ENCODE assay signal across 10 mouse cellular contexts in genomic region chr10:79933861-79934260, GRCm38 (mm10). TPM values are rescaled to one million over a fixed set of nuclear protein-coding genes. Genes with fewer than 3 reads are reported as not detected.
DNase-seq lines count a peak whose midpoint lies in the region; ATAC-seq and TF ChIP-seq lines count a peak whose summit lies in the region.
"Had no signal": no experiment of that assay in that cellular context is flagged by ENCODE, and none has a peak within 500 bp of the region (broad histone marks: within the 10 kb centered on the region; RNA-seq: fewer than 3 reads in every experiment).

No protein-coding gene starts in this region.

- DNase-seq in heart, adult 9 months (ENCODE audit: low spot score in 2 of 2), result no peak
- DNase-seq in hindbrain, embryonic 14.5 days (ENCODE audit: low spot score), result no peak
- no peak for DNase-seq in spleen, postnatal 14 days (ENCODE audit: low spot score in 2 of 2)
- no peak for DNase-seq in layer of hippocampus, postnatal 10 days (ENCODE audit: low spot score in 2 of 2)

- H3K4me2 ChIP-seq in heart, embryonic 14.5 days (ENCODE audit: low read length), result 0 out of 2 replicates have a peak overlapping the region, but pooled peaks have one; percentile 18
- no peak overlapping the region for H3K4me2 ChIP-seq in midbrain, embryonic 12.5 days (replicated peaks)
- H3K4me2 ChIP-seq in midbrain, embryonic 13.5 days (replicated peaks), result no peak overlapping the region
- H3K4me2 ChIP-seq in hindbrain, embryonic 14.5 days (replicated peaks), result no peak overlapping the region

- H3K27me3 ChIP-seq in heart, embryonic 14.5 days (ENCODE audit: control insufficient read depth, insufficient read depth, low read length), result no peaks in the 10 kb centered on the region
- H3K27me3 ChIP-seq in midbrain, embryonic 12.5 days, result no peaks in the 10 kb centered on the region
- H3K27me3 ChIP-seq in midbrain, embryonic 13.5 days, result no peaks in the 10 kb centered on the region
- H3K27me3 ChIP-seq in hindbrain, embryonic 14.5 days (ENCODE audit: control insufficient read depth, insufficient read depth, low read length), result no peaks in the 10 kb centered on the region

- H3K9ac ChIP-seq in heart, embryonic 14.5 days (ENCODE audit: low read length), result no peak overlapping the region
- H3K9ac ChIP-seq in midbrain, embryonic 12.5 days (replicated peaks), result no peak overlapping the region
- no peak overlapping the region for H3K9ac ChIP-seq in midbrain, embryonic 13.5 days (replicated peaks)
- H3K9ac ChIP-seq in hindbrain, embryonic 14.5 days, result no peak overlapping the region

- ATAC-seq in heart, embryonic 14.5 days (ENCODE audit: insufficient number of reproducible peaks, insufficient read depth, low FRiP score, low read depth), result no peak
- ATAC-seq in midbrain, embryonic 12.5 days (ENCODE audit: low FRiP score, low read depth), result no peak
- no peak for ATAC-seq in midbrain, embryonic 13.5 days
- ATAC-seq in hindbrain, embryonic 14.5 days (ENCODE audit: low FRiP score), result no peak

- H3K4me1 ChIP-seq in heart, embryonic 14.5 days (ENCODE audit: control insufficient read depth in 2 of 2, insufficient read depth in 2 of 2, low read length in 2 of 2), result peaks cover 41 to 69% of the 10 kb centered on the region in 2 experiments
- H3K4me1 ChIP-seq in midbrain, embryonic 12.5 days, result peaks cover 49% of the 10 kb centered on the region
- H3K4me1 ChIP-seq in midbrain, embryonic 13.5 days (replicated peaks), result peaks cover 68% of the 10 kb centered on the region
- peaks cover 36% of the 10 kb centered on the region for H3K4me1 ChIP-seq in hindbrain, embryonic 14.5 days (replicated peaks; ENCODE audit: control insufficient read depth, insufficient read depth, low read length)
- H3K4me1 ChIP-seq in olfactory bulb, adult 2 months (ENCODE audit: control insufficient read depth, insufficient read depth, low read length), result peaks cover 62% of the 10 kb centered on the region

- H3K4me3 ChIP-seq in heart, embryonic 14.5 days (ENCODE audit: control insufficient read depth in 1 of 2, insufficient read depth in 1 of 2, low read depth in 1 of 2, low read length in 2 of 2), result no peak overlapping the region
- no peak overlapping the region for H3K4me3 ChIP-seq in midbrain, embryonic 12.5 days
- H3K4me3 ChIP-seq in midbrain, embryonic 13.5 days (replicated peaks), result no peak overlapping the region
- H3K4me3 ChIP-seq in hindbrain, embryonic 14.5 days (replicated peaks; ENCODE audit: low read length), result no peak overlapping the region
- H3K4me3 ChIP-seq in olfactory bulb, adult 2 months (ENCODE audit: insufficient read depth, low read depth, low read length), result no peak overlapping the region

- peaks cover 41% of the 10 kb centered on the region for H3K36me3 ChIP-seq in heart, embryonic 14.5 days (ENCODE audit: control insufficient read depth, insufficient read depth, low read length)
- H3K36me3 ChIP-seq in midbrain, embryonic 12.5 days, result peaks cover 38% of the 10 kb centered on the region
- peaks cover 57% of the 10 kb centered on the region for H3K36me3 ChIP-seq in midbrain, embryonic 13.5 days
- H3K36me3 ChIP-seq in hindbrain, embryonic 14.5 days (replicated peaks; ENCODE audit: control insufficient read depth, insufficient read depth), result peaks cover 27% of the 10 kb centered on the region

- TF ChIP-seq POLR2A in olfactory bulb, adult 2 months (IDR thresholded peaks at IDR 0.05; ENCODE audit: insufficient read depth, low read depth, low read length), result no peak

- no peak for TF ChIP-seq CTCF in olfactory bulb, adult 2 months (IDR thresholded peaks at IDR 0.05; ENCODE audit: insufficient read depth, low read depth, low read length)

- WGBS in heart, embryonic 14.5 days, result 77% methylated on average over 6 of the region's 6 CpGs
- WGBS in midbrain, embryonic 12.5 days, result 37% methylated on average over 6 of the region's 6 CpGs
- WGBS in midbrain, embryonic 13.5 days, result 29% methylated on average over 6 of the region's 6 CpGs
- 24% methylated on average over 6 of the region's 6 CpGs for WGBS in hindbrain, embryonic 14.5 days
- 46% methylated on average over 6 of the region's 6 CpGs for WGBS in olfactory bulb, adult 2 months

- 0 out of 4 replicates have a peak overlapping the region, but pooled peaks of 1 of the 2 experiments have one; percentile 1 for H3K27ac ChIP-seq in heart, embryonic 14.5 days (replicated peaks in 1 of 2; ENCODE audit: control insufficient read depth in 1 of 2, insufficient read depth in 1 of 2, low read depth in 2 of 2, low read length in 2 of 2)
- H3K27ac ChIP-seq in midbrain, embryonic 12.5 days (replicated peaks), result peak overlapping the region; percentile 43
- no peak overlapping the region; the same call in 1 of the 2 replicates for H3K27ac ChIP-seq in midbrain, embryonic 13.5 days
- peak overlapping the region; percentile 49; the same call in 1 of the 2 replicates for H3K27ac ChIP-seq in hindbrain, embryonic 14.5 days
- H3K27ac ChIP-seq in olfactory bulb, adult 2 months (ENCODE audit: insufficient read depth, low read depth, low read length), result peak overlapping the region; percentile 27; the same call in 1 of the 2 replicates

- H3K9me3 ChIP-seq in heart, embryonic 14.5 days (ENCODE audit: control insufficient read depth, low read length), result no peaks in the 10 kb centered on the region
- H3K9me3 ChIP-seq in midbrain, embryonic 12.5 days, result no peaks in the 10 kb centered on the region
- H3K9me3 ChIP-seq in midbrain, embryonic 13.5 days, result no peaks in the 10 kb centered on the region
- H3K9me3 ChIP-seq in hindbrain, embryonic 14.5 days (ENCODE audit: control insufficient read depth, low read length), result no peaks in the 10 kb centered on the region

RNA-seq across cellular contexts. Expression of gene Arid3a, which starts 7.0 kb away (rescaled TPM):
- polyA plus RNA-seq in heart, embryonic 14.5 days (2014; fragmentation: Nextera tagmentation; extraction: Ambion mirVana), result 1.9 and 2.8 TPM in 2 replicates
- 4.0 and 5.6 TPM in 2 replicates for polyA plus RNA-seq in midbrain, embryonic 12.5 days (2016; fragmentation: Nextera tagmentation; extraction: Ambion mirVana)
- polyA plus RNA-seq in midbrain, embryonic 13.5 days (2015; fragmentation: Nextera tagmentation; extraction: Ambion mirVana), result 3.8 and 3.9 TPM in 2 replicates
- polyA plus RNA-seq in hindbrain, embryonic 14.5 days (2014; fragmentation: Nextera tagmentation; extraction: Ambion mirVana), result 3.4 and 3.8 TPM in 2 replicates
- polyA plus RNA-seq in olfactory bulb, adult 2 months (2012; ENCODE audit: insufficient read depth, insufficient read length, low replicate concordance, missing spikeins), result not detected in 2 replicates
- total RNA-seq in layer of hippocampus, postnatal 10 days (2021), result 1 to 10 TPM; 5.5 to 8.4 TPM

RNA-seq across cellular contexts. Expression of gene R3hdm4, which starts 12.9 kb away (rescaled TPM):
- polyA plus RNA-seq in heart, embryonic 14.5 days (2014; fragmentation: Nextera tagmentation; extraction: Ambion mirVana), result 96.7 and 98.5 TPM in 2 replicates
- 157 and 167 TPM in 2 replicates for polyA plus RNA-seq in midbrain, embryonic 12.5 days (2016; fragmentation: Nextera tagmentation; extraction: Ambion mirVana)
- 231 TPM in 2 replicates for polyA plus RNA-seq in midbrain, embryonic 13.5 days (2015; fragmentation: Nextera tagmentation; extraction: Ambion mirVana)
- 228 and 232 TPM in 2 replicates for polyA plus RNA-seq in hindbrain, embryonic 14.5 days (2014; fragmentation: Nextera tagmentation; extraction: Ambion mirVana)
- polyA plus RNA-seq in olfactory bulb, adult 2 months (2012; ENCODE audit: insufficient read depth, insufficient read length, low replicate concordance, missing spikeins), result not detected in 2 replicates
- 100 to 1,000 TPM; 380 to 386 TPM for total RNA-seq in layer of hippocampus, postnatal 10 days (2021)

RNA-seq across cellular contexts. Expression of gene Kiss1r, which starts 17.1 kb away (rescaled TPM):
- 0.19 and 0.70 TPM in 2 replicates for polyA plus RNA-seq in heart, embryonic 14.5 days (2014; fragmentation: Nextera tagmentation; extraction: Ambion mirVana)
- polyA plus RNA-seq in midbrain, embryonic 12.5 days (2016; fragmentation: Nextera tagmentation; extraction: Ambion mirVana), result 1.4 and 1.5 TPM in 2 replicates
- 2.2 and 2.3 TPM in 2 replicates for polyA plus RNA-seq in midbrain, embryonic 13.5 days (2015; fragmentation: Nextera tagmentation; extraction: Ambion mirVana)
- 1.7 and 2.6 TPM in 2 replicates for polyA plus RNA-seq in hindbrain, embryonic 14.5 days (2014; fragmentation: Nextera tagmentation; extraction: Ambion mirVana)
- polyA plus RNA-seq in olfactory bulb, adult 2 months (2012; ENCODE audit: insufficient read depth, insufficient read length, low replicate concordance, missing spikeins), result not detected in 2 replicates
- total RNA-seq in layer of hippocampus, postnatal 10 days (2021), result 1 to 10 TPM; 7.5 TPM

RNA-seq across cellular contexts. Expression of gene Gm26602, which starts 23.2 kb away (rescaled TPM):
- polyA plus RNA-seq in heart, embryonic 14.5 days (2014; fragmentation: Nextera tagmentation; extraction: Ambion mirVana), result 4.6 TPM in 1 of 2 replicates, not detected in the other
- 27.9 and 34.2 TPM in 2 replicates for polyA plus RNA-seq in midbrain, embryonic 12.5 days (2016; fragmentation: Nextera tagmentation; extraction: Ambion mirVana)
- polyA plus RNA-seq in midbrain, embryonic 13.5 days (2015; fragmentation: Nextera tagmentation; extraction: Ambion mirVana), result 17.5 and 34.1 TPM in 2 replicates
- 1.1 TPM in 1 of 2 replicates, not detected in the other for polyA plus RNA-seq in hindbrain, embryonic 14.5 days (2014; fragmentation: Nextera tagmentation; extraction: Ambion mirVana)
- not detected in 2 replicates for polyA plus RNA-seq in olfactory bulb, adult 2 months (2012; ENCODE audit: insufficient read depth, insufficient read length, low replicate concordance, missing spikeins)
- not detected for total RNA-seq in layer of hippocampus, postnatal 10 days (2021)
- total RNA-seq: left cerebral cortex, postnatal 36 days had no signal
- polyA plus RNA-seq: urinary bladder, adult 2 months had no signal

RNA-seq across cellular contexts. Expression of gene Med16, which starts 25.1 kb away (rescaled TPM):
- polyA plus RNA-seq in heart, embryonic 14.5 days (2014; fragmentation: Nextera tagmentation; extraction: Ambion mirVana), result 34.7 TPM in 2 replicates
- 65.4 and 68.4 TPM in 2 replicates for polyA plus RNA-seq in midbrain, embryonic 12.5 days (2016; fragmentation: Nextera tagmentation; extraction: Ambion mirVana)
- 62.9 and 69.1 TPM in 2 replicates for polyA plus RNA-seq in midbrain, embryonic 13.5 days (2015; fragmentation: Nextera tagmentation; extraction: Ambion mirVana)
- polyA plus RNA-seq in hindbrain, embryonic 14.5 days (2014; fragmentation: Nextera tagmentation; extraction: Ambion mirVana), result 42.0 and 42.5 TPM in 2 replicates
- polyA plus RNA-seq in olfactory bulb, adult 2 months (2012; ENCODE audit: insufficient read depth, insufficient read length, low replicate concordance, missing spikeins), result not detected in 2 replicates
- total RNA-seq in layer of hippocampus, postnatal 10 days (2021), result 10 to 100 TPM; 55.7 to 56.2 TPM
